Mouse (Mus musculus) cortical plate, adult 2 months (tissue): ENCODE measurements around the gene Paqr5.

ENCODE experiments used
- CTCF ChIP-seq: fragments of 200-500 bp; IDR thresholded peaks from 2 replicates; pipeline ENCODE4 v1.5.1; 2011; ENCODE audit warnings: mild to moderate bottlenecking, control low read depth, low read length; ENCODE audit not compliant: insufficient read depth; ENCODE audit errors: extremely low read depth
- POLR2A ChIP-seq: fragments of 200-500 bp; IDR thresholded peaks from 2 replicates; pipeline ENCODE4 v1.6.1; 2011; ENCODE audit warnings: mild to moderate bottlenecking, low read length, control low read depth; ENCODE audit not compliant: insufficient read depth; ENCODE audit errors: extremely low read depth

DNA sequence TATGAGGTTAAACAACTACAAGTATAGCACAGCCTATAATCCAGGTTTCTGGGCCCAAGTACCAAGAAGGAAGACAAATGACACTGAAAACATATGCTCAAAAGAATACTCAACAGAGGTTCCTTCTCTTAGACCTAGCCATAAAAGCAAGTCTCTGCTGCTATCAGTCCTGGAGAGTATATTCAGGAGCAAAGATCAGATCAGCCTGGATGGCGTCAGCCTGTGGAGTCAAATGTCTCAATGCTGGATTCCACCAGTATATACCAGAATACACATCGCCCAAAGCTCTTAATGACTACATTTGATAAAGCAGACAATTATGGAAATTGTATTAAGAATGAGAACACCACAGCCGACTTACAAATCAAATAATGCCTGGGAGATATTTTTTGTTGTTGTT is 35.6 kb upstream of the Paqr5 start:
- TF ChIP-seq CTCF: no peak
- TF ChIP-seq POLR2A: no peak
